Mouse (Mus musculus): ENCODE data around the gene Itgal. TPM values are rescaled to one million over a fixed set of nuclear protein-coding genes. Genes with fewer than 3 reads are reported as not detected.
"Not testable (repeated sequence)": the region's sequence is repeated elsewhere in the genome, so short reads cannot be mapped to it uniquely, and the experiment has no call there.

The Itgal gene
- 0.46 and 0.69 TPM in 2 replicates for polyA plus RNA-seq (2016; fragmentation: Nextera tagmentation; extraction: Ambion mirVana)

DNA sequence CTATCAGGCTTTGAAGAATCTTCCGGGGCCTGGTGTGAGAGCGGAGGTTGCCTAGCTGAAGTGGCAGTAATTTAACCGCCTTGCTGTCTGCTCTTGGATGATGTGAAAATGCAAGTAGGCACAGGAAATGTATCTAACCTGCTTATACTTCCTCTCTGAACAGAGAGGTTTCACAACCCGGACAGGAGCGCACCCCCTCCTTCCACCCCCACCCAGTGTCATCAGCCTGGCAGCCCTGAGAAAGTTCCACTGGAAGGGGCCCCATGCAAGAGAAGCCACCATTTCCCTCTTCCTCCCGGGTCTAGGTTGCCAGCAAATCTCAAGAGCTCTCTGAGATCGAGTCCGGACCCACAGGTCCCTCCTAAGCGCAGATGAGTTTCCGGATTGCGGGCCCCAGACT lies at the start of gene Itgal:
Itgal (plus strand) TSS at position 163 of the 400 bp plus-strand sequence.
- no peaks in the 10 kb centered on the region for H3K36me3 ChIP-seq
- no peak within 1 kb of the TSS for H3K4me3 ChIP-seq
- WGBS: 80% methylated on average over 11 of the region's 11 CpGs
- no peak within 1 kb of the TSS for H3K27ac ChIP-seq
- DNase-seq (ENCODE audit: low spot score): no peak
- no peaks in the 10 kb centered on the region for H3K9me3 ChIP-seq (replicated peaks)
- H3K27me3 ChIP-seq (ENCODE audit: low read depth, poor library complexity, severe bottlenecking): no peaks in the 10 kb centered on the region
- H3K4me1 ChIP-seq: no peaks in the 10 kb centered on the region

DNA sequence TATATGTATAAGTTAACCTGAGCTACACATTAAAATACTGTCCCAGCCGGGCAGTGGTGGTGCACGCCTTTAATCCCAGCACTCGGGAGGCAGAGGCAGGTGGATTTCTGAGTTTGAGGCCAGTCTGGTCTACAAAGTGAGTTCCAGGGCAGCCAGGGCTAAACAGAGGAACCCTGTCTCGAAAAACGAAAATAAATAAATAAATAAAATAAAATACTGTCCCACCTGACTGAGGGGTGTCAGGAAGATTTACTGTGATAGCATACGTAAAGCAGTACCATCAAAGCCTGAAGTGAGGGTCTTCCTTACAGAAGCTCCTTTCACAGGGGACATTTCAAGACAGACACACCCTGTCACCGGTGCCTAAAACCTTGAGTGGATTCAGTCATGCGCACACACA lies 45.5 kb upstream of the Itgal start:
- WGBS: 90% methylated on average over 8 of the region's 8 CpGs
- peaks cover 70% of the 10 kb centered on the region for H3K36me3 ChIP-seq

DNA sequence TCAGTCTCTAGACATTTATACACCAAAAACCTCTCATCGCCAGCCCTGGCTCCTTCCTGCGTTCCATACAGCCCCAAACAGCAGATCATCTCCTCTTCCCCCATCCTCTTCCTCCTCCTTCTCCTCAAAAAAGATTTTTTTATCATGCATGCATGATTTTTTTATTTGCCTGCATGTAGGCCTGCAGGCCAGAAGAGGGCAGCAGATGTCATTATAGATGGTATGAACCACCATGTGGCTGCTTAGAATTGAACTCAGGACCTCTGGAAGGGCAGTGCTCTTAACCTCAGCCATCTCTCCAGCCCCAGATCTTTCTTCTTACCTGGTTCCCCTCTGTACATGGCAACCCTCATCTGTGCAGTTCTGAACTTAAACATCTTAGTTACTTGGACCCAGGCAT lies 43.6 kb upstream of the Itgal start:
- H3K4me1 ChIP-seq: peaks cover 18% of the 10 kb centered on the region
- H3K36me3 ChIP-seq: peaks cover 71% of the 10 kb centered on the region
- WGBS: 92% methylated on average over 2 of the region's 2 CpGs
- DNase-seq (ENCODE audit: low spot score): no peak
- no peak overlapping the region for H3K4me3 ChIP-seq
- H3K9me3 ChIP-seq (replicated peaks): no peaks in the 10 kb centered on the region
- no peak overlapping the region for H3K27ac ChIP-seq
- H3K27me3 ChIP-seq (ENCODE audit: low read depth, poor library complexity, severe bottlenecking): no peaks in the 10 kb centered on the region

More for the DNA sequence above, 45.5 kb upstream of the Itgal start:
- H3K4me3 ChIP-seq; DNase-seq (ENCODE audit: low spot score); H3K27me3 ChIP-seq (ENCODE audit: low read depth, poor library complexity, severe bottlenecking); H3K27ac ChIP-seq; H3K9me3 ChIP-seq (replicated peaks): not testable (repeated sequence)
- H3K4me1 ChIP-seq: peaks cover 30% of the 10 kb centered on the region

DNA sequence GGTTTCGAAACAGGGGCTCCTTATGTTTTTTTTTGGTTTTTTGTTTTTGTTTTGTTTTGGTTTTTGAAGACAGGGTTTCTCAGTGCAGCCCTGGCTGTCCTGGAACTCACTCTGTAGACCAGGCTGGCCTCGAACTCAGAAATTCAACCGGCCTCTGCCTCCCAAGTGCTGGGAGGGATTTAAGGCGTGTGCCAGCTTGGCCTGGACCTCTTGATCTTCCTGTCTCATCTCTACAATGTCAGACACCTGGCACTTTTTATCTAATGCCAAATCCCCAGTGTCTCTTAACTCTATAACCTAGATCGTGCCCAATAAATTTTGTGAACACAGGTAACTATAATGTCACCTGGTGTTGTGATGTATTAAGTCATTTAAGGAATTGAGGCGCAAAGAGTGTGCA lies 42.7 kb upstream of the Itgal start:
- Histone ChIP-seq H3K27ac (peak overlapping the region; percentile 91; the same call in 1 of the 2 replicates), H3K4me1 (peaks cover 18% of the 10 kb centered on the region), H3K36me3 (peaks cover 72% of the 10 kb centered on the region), H3K4me3 (peak overlapping the region; percentile 64), H3K9me3 (replicated peaks) (no peaks in the 10 kb centered on the region), H3K27me3 (ENCODE audit: low read depth, poor library complexity, severe bottlenecking) (no peaks in the 10 kb centered on the region)
- WGBS: 85% methylated on average over 6 of the region's 6 CpGs
- no peak for DNase-seq (ENCODE audit: low spot score)

DNA sequence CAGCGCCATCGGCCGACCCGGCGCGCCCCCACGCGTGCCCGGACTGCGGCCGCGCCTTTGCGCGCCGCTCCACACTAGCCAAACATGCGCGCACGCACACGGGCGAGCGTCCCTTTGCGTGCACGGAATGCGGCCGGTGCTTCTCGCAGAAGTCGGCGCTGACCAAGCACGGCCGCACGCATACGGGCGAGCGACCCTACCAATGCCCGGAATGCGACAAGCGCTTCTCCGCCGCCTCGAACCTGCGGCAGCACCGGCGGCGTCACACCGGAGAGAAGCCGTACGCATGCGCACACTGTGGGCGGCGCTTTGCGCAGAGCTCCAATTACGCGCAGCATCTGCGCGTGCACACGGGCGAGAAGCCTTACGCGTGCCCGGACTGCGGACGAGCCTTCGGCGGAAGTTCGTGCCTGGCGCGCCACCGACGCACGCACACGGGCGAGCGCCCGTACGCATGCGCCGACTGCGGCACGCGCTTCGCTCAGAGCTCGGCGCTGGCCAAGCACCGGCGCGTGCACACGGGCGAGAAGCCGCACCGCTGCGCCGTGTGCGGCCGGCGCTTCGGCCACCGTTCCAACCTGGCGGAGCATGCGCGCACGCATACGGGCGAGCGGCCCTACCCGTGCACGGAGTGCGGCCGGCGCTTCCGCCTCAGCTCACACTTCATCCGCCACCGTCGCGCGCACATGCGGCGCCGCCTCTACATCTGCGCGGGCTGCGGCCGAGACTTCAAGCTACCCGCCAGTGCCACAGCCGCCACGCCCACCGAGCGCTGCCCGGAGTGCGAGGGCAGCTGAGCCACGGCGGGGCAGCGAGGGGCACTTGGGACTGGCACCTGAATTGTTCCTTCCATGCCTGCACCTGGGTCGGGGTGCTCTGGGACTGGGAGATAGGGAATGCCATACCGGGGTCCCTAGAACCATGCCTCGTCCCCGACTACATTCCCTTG lies 42.0 kb upstream of the Itgal start:
- Histone ChIP-seq H3K4me1 (peaks cover 22% of the 10 kb centered on the region), H3K9me3 (replicated peaks) (no peaks in the 10 kb centered on the region), H3K36me3 (peaks cover 74% of the 10 kb centered on the region), H3K27ac (peak overlapping the region; percentile 91), H3K4me3 (peak overlapping the region; percentile 64), H3K27me3 (ENCODE audit: low read depth, poor library complexity, severe bottlenecking) (no peaks in the 10 kb centered on the region)
- DNase-seq (ENCODE audit: low spot score): peak; percentile 95
- WGBS: 1% methylated on average over 136 of the region's 136 CpGs

DNA sequence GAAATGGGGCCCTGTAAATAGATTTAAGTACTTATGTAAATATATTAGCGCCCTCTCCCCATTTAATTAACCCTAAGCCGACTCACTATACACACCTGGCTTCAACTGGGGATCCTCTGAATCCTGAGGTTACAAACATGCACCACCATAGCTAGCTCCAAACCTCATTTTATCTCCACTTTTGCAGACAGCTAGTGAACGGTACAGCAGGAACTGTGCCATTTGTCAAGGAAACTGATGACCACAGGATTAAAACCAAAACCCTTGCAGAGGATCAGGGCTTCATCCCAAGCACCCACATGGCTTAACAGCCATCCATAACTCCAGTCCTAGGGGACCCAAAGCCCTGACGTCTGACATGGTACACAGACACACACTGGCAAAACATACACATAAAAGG lies 41.1 kb upstream of the Itgal start:
- peaks cover 68% of the 10 kb centered on the region for H3K36me3 ChIP-seq
- peak overlapping the region; percentile 91 for H3K27ac ChIP-seq
- H3K9me3 ChIP-seq (replicated peaks): no peaks in the 10 kb centered on the region
- peaks cover 31% of the 10 kb centered on the region for H3K4me1 ChIP-seq
- H3K27me3 ChIP-seq (ENCODE audit: low read depth, poor library complexity, severe bottlenecking): no peaks in the 10 kb centered on the region
- no peak for DNase-seq (ENCODE audit: low spot score)
- 23% methylated on average over 4 of the region's 4 CpGs for WGBS
- H3K4me3 ChIP-seq: peak overlapping the region; percentile 64

DNA sequence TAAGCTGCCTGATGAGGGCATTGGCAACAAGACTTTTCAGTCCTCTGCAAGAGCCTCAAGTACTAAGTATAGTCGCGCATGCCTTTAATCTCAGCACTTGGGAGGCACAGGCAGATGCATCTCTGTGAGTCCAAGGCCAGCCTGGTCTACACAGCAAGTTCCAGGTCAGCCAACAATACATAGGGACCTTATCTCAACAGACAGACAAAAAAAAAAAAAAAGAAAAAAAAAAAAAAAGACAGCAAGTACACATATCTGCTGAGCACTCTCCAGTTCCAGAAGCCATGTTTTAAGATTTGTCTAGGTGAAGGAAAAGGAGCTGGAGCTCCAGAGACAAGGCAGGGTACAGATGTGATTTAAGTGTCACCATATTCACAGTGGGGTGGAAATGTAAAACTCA lies 40.1 kb upstream of the Itgal start:
- WGBS: 86% methylated on average over 2 of the region's 2 CpGs
- Histone ChIP-seq H3K9me3 (replicated peaks) (no peaks in the 10 kb centered on the region), H3K27me3 (ENCODE audit: low read depth, poor library complexity, severe bottlenecking) (no peaks in the 10 kb centered on the region), H3K4me1 (peaks cover 34% of the 10 kb centered on the region), H3K27ac (no peak overlapping the region), H3K36me3 (peaks cover 60% of the 10 kb centered on the region), H3K4me3 (no peak overlapping the region)
- no peak for DNase-seq (ENCODE audit: low spot score)

DNA sequence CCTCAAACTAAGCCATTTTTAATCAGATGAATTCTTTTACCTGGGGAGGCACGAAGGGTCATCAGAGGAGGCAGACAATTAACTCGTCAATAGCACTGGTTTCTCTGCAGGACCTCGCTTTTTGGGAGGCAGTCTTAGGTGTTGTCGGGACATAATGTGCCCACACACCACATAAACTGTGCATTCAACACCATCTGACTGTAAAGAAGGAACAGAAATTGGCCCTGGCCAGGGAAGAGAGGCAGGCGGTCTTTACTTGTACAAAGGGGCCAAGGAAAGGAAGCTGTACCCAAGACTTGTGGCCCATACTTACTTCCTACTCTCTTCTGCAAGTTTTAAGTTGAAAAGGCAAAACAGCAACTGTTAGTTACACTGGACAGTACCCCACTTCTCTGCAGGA lies 39.5 kb upstream of the Itgal start:
- H3K9me3 ChIP-seq (replicated peaks): no peaks in the 10 kb centered on the region
- peaks cover 56% of the 10 kb centered on the region for H3K36me3 ChIP-seq
- no peak for DNase-seq (ENCODE audit: low spot score)
- H3K27ac ChIP-seq: no peak overlapping the region
- H3K27me3 ChIP-seq (ENCODE audit: low read depth, poor library complexity, severe bottlenecking): no peaks in the 10 kb centered on the region
- WGBS: 88% methylated on average over 5 of the region's 5 CpGs
- peaks cover 38% of the 10 kb centered on the region for H3K4me1 ChIP-seq
- H3K4me3 ChIP-seq: no peak overlapping the region

DNA sequence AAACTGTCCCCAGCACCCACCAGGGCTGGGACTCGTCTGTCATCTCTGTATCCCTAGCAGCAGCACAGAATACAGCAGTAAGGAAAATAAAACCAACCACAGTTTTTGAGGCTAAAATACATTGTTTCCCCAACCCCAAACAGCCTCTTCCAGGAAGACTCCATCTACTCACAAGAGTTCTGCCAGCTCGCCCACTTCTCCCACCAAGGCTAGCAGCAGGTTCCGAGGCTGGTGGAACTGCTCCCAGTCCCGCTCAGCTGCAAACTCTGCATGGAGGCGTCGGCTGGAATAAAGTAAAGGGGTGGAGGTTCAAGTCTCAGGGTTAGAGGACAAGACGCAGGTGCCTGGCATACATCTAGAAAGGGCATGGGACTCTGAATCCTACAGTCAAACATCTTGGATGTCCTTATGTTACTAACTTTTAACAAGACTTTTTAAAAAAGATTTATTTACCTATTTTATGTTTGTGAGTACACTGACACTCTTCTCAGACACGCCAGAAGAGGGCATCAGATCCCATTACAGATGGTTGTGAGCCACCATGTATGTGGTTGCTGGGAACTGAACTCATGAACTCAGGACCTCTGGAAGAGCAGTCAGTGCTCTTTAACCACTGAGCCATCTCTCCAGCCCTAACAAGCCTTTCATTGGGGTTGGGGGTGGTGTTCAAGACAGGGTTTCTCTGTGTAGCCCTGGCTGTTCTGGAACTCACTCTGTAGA lies 36.7 kb upstream of the Itgal start:
- Histone ChIP-seq H3K9me3 (replicated peaks) (no peaks in the 10 kb centered on the region), H3K27me3 (ENCODE audit: low read depth, poor library complexity, severe bottlenecking) (no peaks in the 10 kb centered on the region), H3K4me1 (peaks cover 31% of the 10 kb centered on the region), H3K36me3 (peaks cover 41% of the 10 kb centered on the region), H3K27ac (no peak overlapping the region), H3K4me3 (peak overlapping the region; percentile 69)
- DNase-seq (ENCODE audit: low spot score): no peak
- WGBS: 80% methylated on average over 8 of the region's 8 CpGs

DNA sequence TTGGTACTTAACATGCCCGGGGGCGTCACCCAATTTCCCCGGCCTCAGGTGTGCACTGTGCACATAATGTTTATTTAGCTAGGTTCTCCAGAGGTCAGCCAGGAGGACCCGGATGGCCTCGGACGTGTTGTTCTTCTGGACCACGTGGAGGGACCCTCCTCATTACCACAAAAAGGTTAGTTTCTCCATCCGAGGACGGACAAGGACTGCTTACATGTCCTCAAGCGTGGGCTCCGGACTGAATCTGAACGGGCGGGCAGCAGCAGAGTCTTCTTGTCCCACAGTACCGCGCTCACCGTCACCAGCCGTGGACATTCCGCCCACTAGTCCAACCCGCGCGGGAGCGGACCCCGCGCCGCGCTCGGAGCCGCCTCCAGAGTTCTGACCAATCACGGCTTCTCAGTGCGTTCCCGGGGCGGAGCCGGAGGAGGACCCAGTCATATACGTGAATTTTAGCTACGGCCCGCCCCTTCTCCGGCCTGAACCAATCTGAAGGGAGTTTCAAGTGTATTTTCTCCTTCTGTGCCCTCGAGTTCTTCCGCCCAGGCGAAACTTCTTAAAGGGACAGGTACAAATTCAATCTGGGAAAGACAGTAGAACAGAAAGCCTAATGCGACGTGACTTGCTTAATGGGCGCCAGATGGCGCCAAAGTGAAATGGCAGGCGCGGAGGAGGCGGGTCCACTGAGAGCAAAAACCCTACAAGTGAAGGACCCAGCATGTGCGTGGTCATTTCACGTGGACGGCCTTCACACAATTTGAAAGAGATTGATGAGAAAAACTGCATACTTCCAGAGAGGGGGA lies 35.5 kb upstream of the Itgal start, which contains the start of gene Dctpp1:
Dctpp1 (minus strand) TSS at position 401 of the 803 bp plus-strand sequence.
- Histone ChIP-seq H3K9me3 (replicated peaks) (no peaks in the 10 kb centered on the region), H3K4me3 (peak within 1 kb of the TSS; percentile 69), H3K27ac (peak within 1 kb of the TSS; percentile 87), H3K36me3 (peaks cover 39% of the 10 kb centered on the region), H3K27me3 (ENCODE audit: low read depth, poor library complexity, severe bottlenecking) (no peaks in the 10 kb centered on the region), H3K4me1 (peaks cover 21% of the 10 kb centered on the region)
- peak; percentile 95 for DNase-seq (ENCODE audit: low spot score)
- under 1% methylated on average over 50 of the region's 50 CpGs for WGBS

DNA sequence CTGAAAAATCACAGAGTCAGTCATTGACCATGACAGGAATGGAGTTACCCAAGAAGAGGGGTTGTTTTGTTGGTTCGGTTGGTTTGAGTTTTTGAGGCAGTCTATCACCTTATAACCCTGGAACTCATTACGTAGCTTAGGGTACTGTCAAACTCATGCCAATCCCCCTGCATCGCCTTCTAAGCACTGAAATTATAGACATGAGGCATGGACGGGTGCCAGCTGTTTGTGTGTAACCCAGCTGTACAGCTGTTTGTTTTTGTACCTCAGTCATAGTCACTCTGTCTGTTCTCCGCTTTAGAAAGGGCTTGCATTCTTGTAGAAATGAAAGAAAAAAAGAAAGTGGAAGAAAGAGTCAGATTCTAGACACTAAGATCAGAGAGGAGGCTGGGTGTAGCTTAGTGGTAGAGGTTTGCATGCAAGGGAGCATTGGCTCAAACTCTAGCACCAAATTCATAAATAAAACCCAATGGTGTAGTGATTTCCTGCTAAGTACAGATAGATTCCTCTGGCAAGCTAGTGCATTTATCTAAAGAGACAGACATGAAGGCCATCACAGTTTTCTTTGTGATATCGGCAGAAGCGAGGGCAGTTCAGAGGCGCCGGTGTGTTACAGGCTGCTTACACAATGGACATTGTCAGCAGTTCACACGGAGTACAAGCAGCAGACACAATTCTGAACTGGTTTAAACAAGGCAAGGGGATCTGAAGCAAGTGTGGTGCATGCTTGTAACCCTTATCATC lies 33.7 kb upstream of the Itgal start:
- no peaks in the 10 kb centered on the region for H3K27me3 ChIP-seq (ENCODE audit: low read depth, poor library complexity, severe bottlenecking)
- 91% methylated on average over 10 of the region's 10 CpGs for WGBS
- peaks cover 21% of the 10 kb centered on the region for H3K4me1 ChIP-seq
- no peak for DNase-seq (ENCODE audit: low spot score)
- no peak overlapping the region for H3K4me3 ChIP-seq
- H3K9me3 ChIP-seq (replicated peaks): no peaks in the 10 kb centered on the region
- H3K36me3 ChIP-seq: peaks cover 20% of the 10 kb centered on the region
- no peak overlapping the region for H3K27ac ChIP-seq

DNA sequence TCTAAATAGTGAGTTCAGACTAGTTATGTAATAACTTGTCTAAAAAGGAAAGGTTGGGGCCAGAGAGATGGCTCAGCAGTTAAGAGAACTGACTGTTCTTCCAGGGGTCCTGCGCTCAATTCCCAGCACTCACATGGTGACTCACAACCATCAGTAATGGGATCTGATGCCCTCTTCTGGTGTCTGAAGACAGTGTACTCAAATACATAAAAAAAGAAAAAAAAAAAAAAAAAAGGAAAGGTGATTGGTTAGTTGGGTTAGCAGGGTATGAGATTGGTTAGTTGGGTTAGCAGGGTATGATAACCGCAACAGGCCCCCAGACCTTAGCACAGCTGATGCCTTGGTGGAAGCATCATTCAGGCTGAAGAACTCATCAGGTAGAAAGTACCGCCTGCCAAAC lies 32.5 kb upstream of the Itgal start:
- DNase-seq (ENCODE audit: low spot score): no peak
- Histone ChIP-seq H3K9me3 (replicated peaks) (no peaks in the 10 kb centered on the region), H3K27ac (no peak overlapping the region), H3K4me1 (peaks cover 21% of the 10 kb centered on the region), H3K27me3 (ENCODE audit: low read depth, poor library complexity, severe bottlenecking) (no peaks in the 10 kb centered on the region), H3K36me3 (peaks cover 12% of the 10 kb centered on the region), H3K4me3 (no peak overlapping the region)
- WGBS: 90% methylated on average over 3 of the region's 3 CpGs

All from limb, embryonic 10.5 days (tissue).